Mouse (Mus musculus) erythroblast, embryonic 14.5 days (primary cell): ENCODE results near the gene Utrn.

Experiments used
- GATA1 ChIP-seq: IDR thresholded peaks from 2 replicates; pipeline ENCODE4 v1.6.1; 2012; ENCODE audit warnings: low read length, inconsistent platforms, mixed read lengths
- TAL1 ChIP-seq: IDR thresholded peaks from 3 replicates; pipeline ENCODE4 v1.6.1; 2012; ENCODE audit warnings: low read length, inconsistent platforms, mixed read lengths

DNA sequence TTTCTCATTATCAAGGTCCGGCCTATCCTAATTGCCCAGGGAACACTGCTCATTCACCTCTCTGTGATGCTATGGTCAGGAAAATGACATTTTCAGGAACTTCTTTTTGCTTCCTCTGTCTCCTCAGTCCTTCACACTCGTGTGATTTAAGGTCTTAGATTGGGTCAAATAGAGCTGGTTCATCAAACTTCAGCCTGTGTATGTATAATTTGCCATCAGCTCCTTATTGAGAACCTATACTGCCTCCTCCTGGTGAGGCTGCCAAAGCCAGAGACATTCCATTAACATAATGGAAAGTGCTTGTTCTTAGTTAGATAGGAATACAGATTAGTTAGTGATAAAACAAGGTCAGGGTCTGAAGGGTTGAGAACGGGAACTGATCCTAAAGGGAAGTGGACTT is 253.4 kb downstream of the Utrn start:
- TF ChIP-seq GATA1: no peak
- no peak for TF ChIP-seq TAL1
